Mouse (Mus musculus): ENCODE measurements around the gene Lrrc27. TPM values are rescaled to one million over a fixed set of nuclear protein-coding genes. Genes with fewer than 3 reads are reported as not detected.

Lrrc27 gene
- total RNA-seq, 2 experiments from 2014 or later = 17.6 to 20.8 TPM

- intact Hi-C loops (cut with DNase I) = no loop called here
- no peak for DNase-seq
These were observed 54.4 kb downstream of the Lrrc27 start for GRCm38 (mm10) chr7:139266886-139267870.

- intact Hi-C loops (cut with DNase I) = no loop called here
- DNase-seq = no peak
These were observed 58.0 kb downstream of the Lrrc27 start for GRCm38 (mm10) chr7:139270738-139271137.

- no peak for DNase-seq
- intact Hi-C loops (cut with DNase I) = no loop called here
These were observed 59.1 kb downstream of the Lrrc27 start for GRCm38 (mm10) chr7:139271871-139272270.

- peak; percentile 23 to 39 for DNase-seq
- intact Hi-C loops (cut with DNase I) = no loop called here
These were observed 60.0 kb downstream of the Lrrc27 start for GRCm38 (mm10) chr7:139272639-139273396.

GRCm38 (mm10) chr7:139273397-139273719, 60.6 kb downstream of the Lrrc27 start:
- DNase-seq = peak; percentile 60 to 71
- intact Hi-C loops (cut with DNase I) = no loop called here

- intact Hi-C loops (cut with DNase I) = no loop called here
These were observed 62.8 kb downstream of the Lrrc27 start for GRCm38 (mm10) chr7:139275586-139275985.

GRCm38 (mm10) chr7:139276150-139276549, 63.4 kb downstream of the Lrrc27 start:
- intact Hi-C loops (cut with DNase I) = no loop called here
- no peak for DNase-seq

More at GRCm38 (mm10) chr7:139275586-139275985, 62.8 kb downstream of the Lrrc27 start:
- DNase-seq = no peak

GRCm38 (mm10) chr7:139277536-139277935, 64.7 kb downstream of the Lrrc27 start:
- intact Hi-C loops (cut with DNase I) = no loop called here
- DNase-seq = no peak

GRCm38 (mm10) chr7:139279571-139279970, 66.8 kb downstream of the Lrrc27 start:
- no peak for DNase-seq
- intact Hi-C loops (cut with DNase I) = no loop called here

- intact Hi-C loops (cut with DNase I) = no loop called here
These were observed 67.3 kb downstream of the Lrrc27 start for GRCm38 (mm10) chr7:139280044-139280443.

GRCm38 (mm10) chr7:139281195-139281594, 68.4 kb downstream of the Lrrc27 start:
- peak in 1 of 2 experiments; percentile 41 for DNase-seq
- intact Hi-C loops (cut with DNase I) = no loop called here

More at GRCm38 (mm10) chr7:139280044-139280443, 67.3 kb downstream of the Lrrc27 start:
- no peak for DNase-seq

GRCm38 (mm10) chr7:139282037-139282436, 69.2 kb downstream of the Lrrc27 start:
- intact Hi-C loops (cut with DNase I) = no loop called here
- DNase-seq = no peak

GRCm38 (mm10) chr7:139285295-139285943, 72.6 kb downstream of the Lrrc27 start:
- intact Hi-C loops (cut with DNase I) = no loop called here
- DNase-seq = no peak

- no peak for DNase-seq
- intact Hi-C loops (cut with DNase I) = no loop called here
These were observed 75.8 kb downstream of the Lrrc27 start for GRCm38 (mm10) chr7:139288540-139288939.

Other genes with a start within 250 kb of the Lrrc27 start
- 1 to 10 TPM; 1.8 to 3.7 TPM for gene Dpysl4, start 127.0 kb upstream of the Lrrc27 start, total RNA-seq (2021)
- 1 to 10 TPM; 1.8 to 2.7 TPM for gene Stk32c, start 319 bp downstream of the Lrrc27 start, total RNA-seq (2021)
- 1 to 10 TPM; 8.7 to 9.8 TPM for gene Pwwp2b, start 35.5 kb downstream of the Lrrc27 start, total RNA-seq (2021)
- gene Inpp5a, start 176.1 kb downstream of the Lrrc27 start, total RNA-seq (2021) = 100 to 1,000 TPM; 201 to 215 TPM